Mouse (Mus musculus) brain, embryonic 14.5 days (tissue): ENCODE measurements around the gene Ugt1a7c.

ENCODE experiments used
- CTCF ChIP-seq: fragments of 200-500 bp; IDR thresholded peaks from 2 replicates; pipeline ENCODE4 v1.5.1; 2012; ENCODE audit warnings: inconsistent platforms, mild to moderate bottlenecking, moderate library complexity, borderline replicate concordance; ENCODE audit not compliant: insufficient read depth, insufficient read length; ENCODE audit errors: extremely low read depth
- POLR2A ChIP-seq: fragments of 200-500 bp; IDR thresholded peaks from 2 replicates; pipeline ENCODE4 v1.6.1; 2012; ENCODE audit warnings: mild to moderate bottlenecking, inconsistent platforms, borderline replicate concordance; ENCODE audit not compliant: poor library complexity, insufficient read depth, insufficient read length, severe bottlenecking; ENCODE audit errors: extremely low read depth

DNA sequence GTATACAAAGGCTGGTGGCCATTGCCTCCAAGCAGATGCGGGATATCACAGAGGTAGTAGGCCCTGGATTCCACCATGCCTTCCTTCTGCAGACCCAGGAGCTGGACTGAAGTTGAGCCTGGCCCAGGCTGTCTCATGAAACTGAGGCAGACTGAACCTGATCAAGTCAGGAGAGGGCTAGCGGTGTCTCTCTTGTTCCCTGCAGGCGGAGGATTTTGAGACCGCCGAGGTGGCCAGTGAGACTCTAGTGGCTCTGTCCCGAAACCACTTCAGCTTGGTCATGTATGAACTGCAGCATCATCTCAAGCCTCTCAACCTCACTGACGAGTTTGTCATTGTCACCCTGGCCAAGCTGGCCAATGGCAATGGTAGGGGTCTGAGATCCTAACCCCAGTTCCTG is 135.6 kb downstream of the Ugt1a7c start:
- TF ChIP-seq CTCF (no peak), POLR2A (no peak)
